Mouse (Mus musculus): Measurements from ENCODE around the gene Fryl. TPM values are rescaled to one million over a fixed set of nuclear protein-coding genes. Genes with fewer than 3 reads are reported as not detected.
A peak's percentile ranks its signal among the peaks of the same experiment; 100 is the strongest.

The Fryl gene
- polyA plus RNA-seq, 1 experiment = 29.9 TPM

- Histone ChIP-seq H3K27ac (ENCODE audit: insufficient read depth, low read depth, low read length) (no peak overlapping the region), H3K4me3 (ENCODE audit: insufficient read depth, low read depth, low read length) (no peak overlapping the region), H3K27me3 (replicated peaks; ENCODE audit: control insufficient read depth, insufficient read depth, low read length) (no peaks in the 10 kb centered on the region), H3K36me3 (ENCODE audit: control insufficient read depth, insufficient read depth, low read length) (no peaks in the 10 kb centered on the region), H3K4me1 (ENCODE audit: control insufficient read depth, insufficient read depth, low read length) (no peaks in the 10 kb centered on the region)
- TF ChIP-seq POLR2A (IDR thresholded peaks at IDR 0.05; ENCODE audit: low read depth, low read length) (no peak), CTCF (conservative IDR thresholded peaks at IDR 0.05; ENCODE audit: insufficient read depth, insufficient read length, low read depth, low read length) (no peak)
- 87% methylated on average over 2 of the region's 2 CpGs for WGBS
- DNase-seq = no peak
Measured at GRCm38 (mm10) chr5:73135959-73136358, 120.5 kb downstream of the Fryl start.

GRCm38 (mm10) chr5:73135131-73135530, 121.3 kb downstream of the Fryl start:
- Histone ChIP-seq H3K27ac (ENCODE audit: insufficient read depth, low read depth, low read length) (no peak overlapping the region), H3K4me3 (ENCODE audit: insufficient read depth, low read depth, low read length) (no peak overlapping the region), H3K4me1 (ENCODE audit: control insufficient read depth, insufficient read depth, low read length) (no peaks in the 10 kb centered on the region), H3K36me3 (ENCODE audit: control insufficient read depth, insufficient read depth, low read length) (no peaks in the 10 kb centered on the region), H3K27me3 (replicated peaks; ENCODE audit: control insufficient read depth, insufficient read depth, low read length) (no peaks in the 10 kb centered on the region)
- TF ChIP-seq POLR2A (IDR thresholded peaks at IDR 0.05; ENCODE audit: low read depth, low read length) (no peak), CTCF (conservative IDR thresholded peaks at IDR 0.05; ENCODE audit: insufficient read depth, insufficient read length, low read depth, low read length) (no peak)
- 83% methylated on average over 11 of the region's 11 CpGs for WGBS
- DNase-seq = no peak

GRCm38 (mm10) chr5:73133833-73134185, 122.6 kb downstream of the Fryl start:
- Histone ChIP-seq H3K4me1 (ENCODE audit: control insufficient read depth, insufficient read depth, low read length) (no peaks in the 10 kb centered on the region), H3K36me3 (ENCODE audit: control insufficient read depth, insufficient read depth, low read length) (no peaks in the 10 kb centered on the region), H3K27me3 (replicated peaks; ENCODE audit: control insufficient read depth, insufficient read depth, low read length) (no peaks in the 10 kb centered on the region), H3K4me3 (ENCODE audit: insufficient read depth, low read depth, low read length) (no peak overlapping the region), H3K27ac (ENCODE audit: insufficient read depth, low read depth, low read length) (no peak overlapping the region)
- WGBS = 25% methylated on average over 5 of the region's 5 CpGs
- DNase-seq = peak; percentile 66
- TF ChIP-seq CTCF (conservative IDR thresholded peaks at IDR 0.05; ENCODE audit: insufficient read depth, insufficient read length, low read depth, low read length) (peak; percentile 62), POLR2A (IDR thresholded peaks at IDR 0.05; ENCODE audit: low read depth, low read length) (no peak)

- no peak for TF ChIP-seq POLR2A (IDR thresholded peaks at IDR 0.05; ENCODE audit: low read depth, low read length)
- TF ChIP-seq CTCF (conservative IDR thresholded peaks at IDR 0.05; ENCODE audit: insufficient read depth, insufficient read length, low read depth, low read length) = no peak
- WGBS = 89% methylated on average over 29 of the region's 29 CpGs
- no peaks in the 10 kb centered on the region for H3K4me1 ChIP-seq (ENCODE audit: control insufficient read depth, insufficient read depth, low read length)
- no peak overlapping the region for H3K27ac ChIP-seq (ENCODE audit: insufficient read depth, low read depth, low read length)
- 0 out of 2 replicates have a peak, but pooled peaks cover 3% of the 10 kb centered on the region for H3K36me3 ChIP-seq (ENCODE audit: control insufficient read depth, insufficient read depth, low read length)
- no peak for DNase-seq
- H3K4me3 ChIP-seq (ENCODE audit: insufficient read depth, low read depth, low read length) = no peak overlapping the region
- no peaks in the 10 kb centered on the region for H3K27me3 ChIP-seq (replicated peaks; ENCODE audit: control insufficient read depth, insufficient read depth, low read length)
Measured at GRCm38 (mm10) chr5:73132998-73133832, 123.2 kb downstream of the Fryl start.

- Histone ChIP-seq H3K36me3 (ENCODE audit: control insufficient read depth, insufficient read depth, low read length) (0 out of 2 replicates have a peak, but pooled peaks cover 3% of the 10 kb centered on the region), H3K27me3 (replicated peaks; ENCODE audit: control insufficient read depth, insufficient read depth, low read length) (no peaks in the 10 kb centered on the region), H3K4me3 (ENCODE audit: insufficient read depth, low read depth, low read length) (no peak overlapping the region), H3K27ac (ENCODE audit: insufficient read depth, low read depth, low read length) (no peak overlapping the region), H3K4me1 (ENCODE audit: control insufficient read depth, insufficient read depth, low read length) (no peaks in the 10 kb centered on the region)
- 74% methylated on average over 6 of the region's 6 CpGs for WGBS
- peak; percentile 39 for DNase-seq
- no peak for TF ChIP-seq CTCF (conservative IDR thresholded peaks at IDR 0.05; ENCODE audit: insufficient read depth, insufficient read length, low read depth, low read length)
- TF ChIP-seq POLR2A (IDR thresholded peaks at IDR 0.05; ENCODE audit: low read depth, low read length) = no peak
Measured at GRCm38 (mm10) chr5:73130984-73131383, 125.4 kb downstream of the Fryl start.

- peaks cover 3% of the 10 kb centered on the region; the same call in 1 of the 2 replicates for H3K36me3 ChIP-seq (ENCODE audit: control insufficient read depth, insufficient read depth, low read length)
- WGBS = 68% methylated on average over 5 of the region's 5 CpGs
- no peak overlapping the region for H3K4me3 ChIP-seq (ENCODE audit: insufficient read depth, low read depth, low read length)
- H3K27me3 ChIP-seq (replicated peaks; ENCODE audit: control insufficient read depth, insufficient read depth, low read length) = no peaks in the 10 kb centered on the region
- peak; percentile 24 for DNase-seq
- H3K4me1 ChIP-seq (ENCODE audit: control insufficient read depth, insufficient read depth, low read length) = no peaks in the 10 kb centered on the region
- TF ChIP-seq POLR2A (IDR thresholded peaks at IDR 0.05; ENCODE audit: low read depth, low read length) (no peak), CTCF (conservative IDR thresholded peaks at IDR 0.05; ENCODE audit: insufficient read depth, insufficient read length, low read depth, low read length) (no peak)
- no peak overlapping the region for H3K27ac ChIP-seq (ENCODE audit: insufficient read depth, low read depth, low read length)
Measured at GRCm38 (mm10) chr5:73129871-73130270, 126.5 kb downstream of the Fryl start.

- H3K36me3 ChIP-seq (ENCODE audit: control insufficient read depth, insufficient read depth, low read length) = peaks cover 8% of the 10 kb centered on the region
- H3K4me1 ChIP-seq (ENCODE audit: control insufficient read depth, insufficient read depth, low read length) = no peaks in the 10 kb centered on the region
- no peak overlapping the region for H3K27ac ChIP-seq (ENCODE audit: insufficient read depth, low read depth, low read length)
- WGBS = 75% methylated on average over 13 of the region's 13 CpGs
- TF ChIP-seq POLR2A (IDR thresholded peaks at IDR 0.05; ENCODE audit: low read depth, low read length) = no peak
- no peak for TF ChIP-seq CTCF (conservative IDR thresholded peaks at IDR 0.05; ENCODE audit: insufficient read depth, insufficient read length, low read depth, low read length)
- H3K4me3 ChIP-seq (ENCODE audit: insufficient read depth, low read depth, low read length) = no peak overlapping the region
- no peaks in the 10 kb centered on the region for H3K27me3 ChIP-seq (replicated peaks; ENCODE audit: control insufficient read depth, insufficient read depth, low read length)
- peak; percentile 55 for DNase-seq
Measured at GRCm38 (mm10) chr5:73119969-73120725, 136.3 kb downstream of the Fryl start.

Measured in kidney, adult 2 months (tissue).